Mouse (Mus musculus): ENCODE data around the gene Cyp2c65.
"Not testable (repeated sequence)": the region's sequence is repeated elsewhere in the genome, so short reads cannot be mapped to it uniquely, and the experiment has no call there.

Gene Cyp2c65

GRCm38 (mm10) chr19:39060719-39061118 lies at the start of gene Cyp2c65:
Gene Cyp2c65, plus strand, starts transcription at chr19:39061015.
- no peak for DNase-seq (ENCODE audit: low spot score in 2 of 2)

DNA sequence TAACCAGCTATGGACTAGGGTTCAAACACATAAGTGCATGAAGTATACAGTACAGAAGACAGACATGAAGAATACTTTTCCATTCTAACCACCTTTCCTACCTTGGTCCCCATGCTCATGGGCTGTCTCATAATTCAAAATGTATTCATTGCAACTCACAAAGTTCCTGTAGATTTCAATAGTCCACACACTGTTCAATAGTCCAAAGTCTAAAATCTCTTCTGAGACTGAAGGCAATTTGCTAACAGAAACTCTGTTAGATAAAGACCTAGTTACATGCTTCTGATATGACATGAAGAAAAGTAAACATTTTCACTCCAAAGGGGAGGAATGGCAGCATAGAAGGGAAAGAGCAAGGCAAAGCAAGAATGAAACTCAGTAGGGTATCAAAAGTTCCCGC lies 2.9 kb upstream of the Cyp2c65 start:
- DNase-seq (ENCODE audit: low spot score in 2 of 2): no peak

GRCm38 (mm10) chr19:39098779-39099178 lies 38.0 kb downstream of the Cyp2c65 start:
- DNase-seq (ENCODE audit: low spot score in 2 of 2): not testable (repeated sequence)

DNA sequence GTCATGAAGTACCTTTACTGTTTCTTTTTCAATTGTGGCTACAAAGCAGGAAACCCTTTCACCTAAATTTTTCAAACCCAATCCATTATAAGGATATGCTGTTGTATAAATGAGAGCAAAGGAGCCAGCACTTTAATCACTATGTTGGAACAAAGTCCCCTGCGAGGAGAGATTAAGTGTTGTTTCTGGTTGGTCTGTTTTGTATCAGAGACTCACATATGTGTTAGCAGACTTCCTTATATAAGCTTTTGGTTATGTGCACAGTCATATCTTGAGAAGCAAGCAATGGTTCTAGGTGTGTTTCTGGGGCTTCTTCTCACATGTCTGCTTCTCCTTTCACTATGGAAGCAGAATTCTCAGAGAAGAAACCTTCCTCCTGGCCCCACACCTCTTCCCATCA lies 52.8 kb downstream of the Cyp2c65 start, which contains the start of gene Cyp2c66:
TSS of gene Cyp2c66 (plus strand) at position 255 of the 400 bp plus-strand sequence.
- DNase-seq (ENCODE audit: low spot score in 2 of 2): no peak
